Mouse (Mus musculus) lung, postnatal 0 days (tissue): ENCODE measurements around the gene Gstm3. TPM values are rescaled to one million over a fixed set of nuclear protein-coding genes. Genes with fewer than 3 reads are reported as not detected.
"Not testable (repeated sequence)": the region's sequence is repeated elsewhere in the genome, so short reads cannot be mapped to it uniquely, and the experiment has no call there.

Source experiments
- ATAC-seq: fragments of 200-750 bp; cut with Nextera tagmentation; 2 replicates; pipeline ENCODE4 v1.8.0; 2017; ENCODE audit warnings: moderate library complexity
- DNase-seq: peaks from one replicate; pipeline ENCODE4 v3.0.0-alpha.2; 2016; ENCODE audit warnings: low spot score
- H3K27ac ChIP-seq: fragments of 300-500 bp; sonication (generic); 2 replicates; pipeline ENCODE4 v1.5.1; 2014; ENCODE audit warnings: antibody characterized with exemption, mild to moderate bottlenecking, low read length, mixed read lengths
- H3K27me3 ChIP-seq: fragments of 300-500 bp; sonication (generic); replicated peaks from 2 replicates; pipeline ENCODE4 v1.6.1; 2014; ENCODE audit warnings: low read length, mixed read lengths; ENCODE audit not compliant: insufficient read depth
- H3K36me3 ChIP-seq: fragments of 300-500 bp; sonication (generic); 2 replicates; pipeline ENCODE4 v1.6.1; 2014; ENCODE audit warnings: low read length, mixed read lengths; ENCODE audit not compliant: insufficient read depth
- H3K4me1 ChIP-seq: fragments of 300-500 bp; sonication (generic); 2 replicates; pipeline ENCODE4 v1.6.1; 2014; ENCODE audit warnings: antibody characterized with exemption, low read depth, low read length, mixed read lengths; ENCODE audit not compliant: insufficient read depth
- H3K4me2 ChIP-seq: fragments of 300-500 bp; sonication (generic); replicated peaks from 2 replicates; pipeline ENCODE4 v1.6.1; 2014; ENCODE audit warnings: low read depth, mild to moderate bottlenecking, low read length, moderate library complexity, mixed read lengths
- H3K4me3 ChIP-seq: fragments of 300-500 bp; sonication (generic); 2 replicates; pipeline ENCODE4 v1.5.1; 2014; ENCODE audit warnings: low read depth, low read length
- H3K9ac ChIP-seq: fragments of 300-500 bp; sonication (generic); replicated peaks from 2 replicates; pipeline ENCODE4 v1.6.1; 2014; ENCODE audit warnings: low read depth, mild to moderate bottlenecking
- H3K9me3 ChIP-seq: fragments of 300-500 bp; sonication (generic); 2 replicates; pipeline ENCODE4 v1.6.1; 2016; ENCODE audit warnings: low read length, mixed read lengths
- CTCF ChIP-seq: IDR thresholded peaks from 2 replicates; pipeline ENCODE4 v1.5.1; 2016; ENCODE audit warnings: antibody characterized with exemption, mild to moderate bottlenecking
- EP300 ChIP-seq: IDR thresholded peaks from 2 replicates; pipeline ENCODE4 v1.6.1; 2016; ENCODE audit warnings: antibody characterized with exemption, mild to moderate bottlenecking, control low read depth
- WGBS: fragments of 180-500 bp; shearing (Covaris S2); extraction: QIAGEN DNeasy Blood & Tissue Kit; methylation state at CpG from one replicate; pipeline ENCODE4 v1.1.7; 2014; 5-methylcytosine and 5-hydroxymethylcytosine counted together
- polyA plus RNA-seq: library from polyadenylated mRNA; unstranded; fragments of >200 nt; fragmentation: Nextera tagmentation; extraction: Ambion mirVana; gene quantifications from 2 replicates; pipeline ENCODE4 v1.2.1, GENCODE M21; 2015

Gstm3 gene
- polyA plus RNA-seq, 1 experiment from 2014 or later: 0.27 TPM

DNA sequence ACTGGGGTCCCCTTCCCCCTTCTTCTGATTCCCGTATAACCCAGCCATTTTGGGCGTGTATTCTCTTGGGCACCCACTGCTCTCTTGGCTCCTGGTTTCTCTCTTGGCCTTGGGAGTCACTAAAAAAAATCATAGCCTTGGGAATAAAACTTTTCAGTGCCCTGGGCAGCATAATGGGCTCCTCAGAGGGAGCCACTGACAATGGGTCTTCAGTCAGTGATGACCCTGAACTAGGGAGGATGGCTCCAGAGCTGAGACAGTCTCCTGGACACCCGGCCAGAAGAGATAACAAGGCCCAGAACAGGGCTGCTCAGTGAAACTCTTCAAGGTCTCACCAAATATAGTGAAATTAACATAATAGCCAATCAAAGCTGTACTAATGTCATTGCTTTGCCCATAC is 29.5 kb upstream of the Gstm3 start:
- Histone ChIP-seq H3K27ac (no peak overlapping the region), H3K27me3 (no peaks in the 10 kb centered on the region), H3K9ac (no peak overlapping the region), H3K36me3 (no peaks in the 10 kb centered on the region), H3K4me3 (no peak overlapping the region), H3K4me2 (no peak overlapping the region), H3K9me3 (no peaks in the 10 kb centered on the region), H3K4me1 (no peaks in the 10 kb centered on the region)
- ATAC-seq: no peak
- TF ChIP-seq CTCF (no peak), EP300 (no peak)
- DNase-seq: no peak
- WGBS: 88% methylated on average over 3 of the region's 3 CpGs

DNA sequence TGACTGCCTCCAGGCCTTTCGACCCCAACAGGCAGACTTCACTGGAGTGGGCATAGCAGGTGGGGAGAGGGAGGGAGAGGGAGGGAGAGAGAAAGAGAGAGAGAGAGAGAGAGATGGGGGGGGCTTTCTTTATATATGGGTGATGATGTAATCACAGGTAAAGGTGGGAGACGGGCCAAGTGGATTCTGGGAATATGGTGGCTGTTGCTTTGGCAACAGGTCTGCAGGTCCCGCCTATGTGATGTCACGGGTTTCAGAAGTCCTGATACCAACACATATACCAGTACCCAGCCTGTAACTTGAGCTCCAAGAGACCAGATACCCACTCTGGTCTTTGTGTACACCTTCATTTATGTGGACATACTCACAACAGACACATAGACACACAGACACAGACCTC is 27.5 kb upstream of the Gstm3 start:
- Histone ChIP-seq H3K9me3 (no peaks in the 10 kb centered on the region), H3K4me1 (no peaks in the 10 kb centered on the region), H3K4me3 (no peak overlapping the region), H3K27ac (no peak overlapping the region), H3K4me2 (no peak overlapping the region), H3K27me3 (no peaks in the 10 kb centered on the region), H3K9ac (no peak overlapping the region), H3K36me3 (no peaks in the 10 kb centered on the region)
- no peak for TF ChIP-seq EP300
- no peak for TF ChIP-seq CTCF
- DNase-seq (no peak), ATAC-seq (no peak)
- 92% methylated on average over 4 of the region's 4 CpGs for WGBS

DNA sequence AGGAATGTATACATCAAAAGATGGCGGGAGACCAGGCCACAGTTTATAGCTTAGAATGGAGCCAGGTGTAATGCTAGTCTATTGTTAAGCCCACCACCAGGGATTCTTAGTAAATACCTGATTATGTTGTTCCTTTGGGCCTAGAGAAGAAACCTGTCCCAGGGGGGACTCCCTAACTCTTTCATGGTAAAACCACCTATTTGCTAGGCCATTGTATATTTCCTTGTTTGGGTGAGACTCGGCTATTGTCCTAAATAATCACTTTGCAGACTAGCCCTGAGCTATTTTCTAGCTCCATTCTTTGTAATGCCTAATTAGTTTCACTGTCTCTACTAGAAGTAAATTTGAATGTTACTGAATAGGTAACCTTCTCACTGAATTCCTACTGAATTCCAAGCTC is 26.9 kb upstream of the Gstm3 start:
- not testable (repeated sequence) for ATAC-seq, H3K27me3 ChIP-seq, H3K27ac ChIP-seq, H3K4me1 ChIP-seq, H3K4me2 ChIP-seq, H3K36me3 ChIP-seq, H3K9ac ChIP-seq, H3K9me3 ChIP-seq, DNase-seq, H3K4me3 ChIP-seq
- 73% methylated on average over 2 of the region's 2 CpGs for WGBS

DNA sequence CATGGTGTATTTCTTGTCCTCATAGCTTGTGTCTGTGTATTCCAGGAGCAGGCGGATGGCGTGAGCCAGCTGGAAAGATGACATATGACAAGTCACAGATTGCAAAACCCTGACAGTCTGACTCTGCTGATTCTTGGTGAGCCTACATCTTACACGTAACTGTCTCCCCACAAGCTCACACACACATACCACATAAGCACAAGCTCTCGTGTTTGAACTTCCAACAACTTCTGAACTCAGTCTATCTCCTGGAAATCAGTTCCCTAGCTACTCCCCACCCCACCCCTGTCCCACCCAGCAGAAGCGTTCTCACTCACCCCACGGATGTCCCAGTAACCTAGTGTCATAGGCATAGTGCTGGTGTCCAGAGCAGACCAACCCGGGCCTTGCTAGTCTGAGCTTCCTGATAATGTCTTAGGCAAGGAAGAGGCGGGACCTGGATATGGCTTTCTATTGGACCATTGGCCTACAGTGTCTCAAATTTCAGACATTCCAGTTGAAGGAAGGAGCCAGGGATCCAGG is 17.0 kb upstream of the Gstm3 start, which contains the start of gene Gstm2:
TSS of gene Gstm2 (minus strand) at position 413 of the 522 bp plus-strand sequence.
- peak within 1 kb of the TSS; percentile 10; the same call in 1 of the 2 replicates for H3K4me3 ChIP-seq
- no peak within 1 kb of the TSS for H3K9ac ChIP-seq
- ATAC-seq (peak; percentile 96), DNase-seq (peak; percentile 94)
- peak within 1 kb of the TSS; percentile 30 for H3K4me2 ChIP-seq
- H3K27ac ChIP-seq: peak within 1 kb of the TSS; percentile 80
- H3K27me3 ChIP-seq: no peaks in the 10 kb centered on the region
- 18% methylated on average over 8 of the region's 8 CpGs for WGBS
- no peaks in the 10 kb centered on the region for H3K4me1 ChIP-seq
- TF ChIP-seq EP300: no peak
- TF ChIP-seq CTCF: no peak
- H3K36me3 ChIP-seq: no peaks in the 10 kb centered on the region
- H3K9me3 ChIP-seq: no peaks in the 10 kb centered on the region

DNA sequence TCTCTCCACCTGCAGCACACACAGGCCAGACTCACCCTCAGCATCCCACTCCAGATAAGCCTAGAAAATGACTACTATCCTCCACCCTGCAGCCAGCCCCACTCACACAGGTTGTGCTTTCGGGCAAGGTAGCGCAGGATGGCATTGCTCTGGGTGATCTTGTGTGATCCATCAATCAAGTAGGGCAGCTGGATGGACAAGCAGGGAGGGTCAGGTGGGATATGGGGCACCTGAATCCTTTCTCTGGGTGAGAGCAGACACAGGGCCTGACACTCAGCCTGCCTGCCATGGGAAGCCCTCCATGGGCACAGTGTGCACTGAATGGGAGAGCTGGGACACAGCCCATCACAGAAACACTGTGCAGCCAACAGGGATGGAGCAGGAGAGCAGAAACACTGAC is 16.1 kb upstream of the Gstm3 start:
- Histone ChIP-seq H3K27ac (peak overlapping the region; percentile 80), H3K4me2 (0 out of 2 replicates have a peak overlapping the region, but pooled peaks have one; percentile 30)
- not testable (repeated sequence) for H3K36me3 ChIP-seq, H3K27me3 ChIP-seq, H3K9me3 ChIP-seq, ATAC-seq, H3K4me3 ChIP-seq, H3K4me1 ChIP-seq, H3K9ac ChIP-seq, DNase-seq
- WGBS: 95% methylated on average over 2 of the region's 2 CpGs

DNA sequence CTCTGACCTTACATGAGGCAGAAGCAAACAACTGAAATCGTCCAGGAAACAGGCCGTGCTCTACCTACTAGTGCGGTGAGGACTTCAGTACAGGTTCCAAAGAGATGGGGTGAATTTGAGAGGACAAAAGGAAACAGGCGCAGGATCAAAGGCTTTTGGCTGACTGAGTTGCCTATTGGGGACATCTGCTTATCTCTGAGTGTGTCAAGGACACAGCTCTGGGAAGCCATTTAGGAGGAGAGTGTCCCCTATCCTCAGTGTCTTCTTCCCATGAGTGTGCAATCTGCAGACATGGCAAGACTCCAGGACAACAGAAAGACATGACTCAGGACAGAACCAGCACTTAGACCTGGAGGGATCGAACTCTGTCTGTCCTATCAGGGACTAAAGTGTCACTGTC is 15.4 kb upstream of the Gstm3 start:
- Histone ChIP-seq H3K9ac (no peak overlapping the region), H3K4me3 (no peak overlapping the region), H3K9me3 (no peaks in the 10 kb centered on the region), H3K4me1 (no peaks in the 10 kb centered on the region), H3K27me3 (no peaks in the 10 kb centered on the region), H3K36me3 (no peaks in the 10 kb centered on the region), H3K27ac (no peak overlapping the region), H3K4me2 (no peak overlapping the region)
- WGBS: 62% methylated on average over 5 of the region's 5 CpGs
- TF ChIP-seq EP300 (no peak), CTCF (no peak)
- no peak for DNase-seq
- ATAC-seq: no peak

DNA sequence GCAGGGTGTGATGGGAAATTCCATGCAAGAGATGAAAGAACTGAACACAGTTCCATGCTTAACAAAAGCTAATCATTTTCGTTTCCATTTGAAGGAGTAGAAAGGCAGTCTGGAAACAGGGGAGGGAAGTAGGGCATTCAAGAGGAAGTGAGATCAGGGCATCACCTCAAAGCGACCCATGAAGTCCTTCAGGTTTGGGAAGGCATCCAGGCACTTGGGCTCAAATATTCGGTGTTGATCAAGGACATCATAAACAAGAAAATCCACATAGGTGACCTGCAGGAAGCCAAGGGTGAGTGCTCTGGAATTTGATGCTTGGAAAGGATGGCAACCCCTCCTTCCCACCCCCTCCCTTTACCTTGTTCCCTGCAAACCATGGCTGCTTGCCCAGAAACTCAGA is 14.7 kb upstream of the Gstm3 start:
- Histone ChIP-seq H3K4me2 (no peak overlapping the region), H3K4me3 (no peak overlapping the region), H3K36me3 (no peaks in the 10 kb centered on the region), H3K27ac (no peak overlapping the region), H3K27me3 (no peaks in the 10 kb centered on the region), H3K4me1 (no peaks in the 10 kb centered on the region), H3K9me3 (no peaks in the 10 kb centered on the region), H3K9ac (no peak overlapping the region)
- no peak for ATAC-seq
- 27% methylated on average over 3 of the region's 3 CpGs for WGBS
- TF ChIP-seq EP300 (no peak), CTCF (no peak)
- DNase-seq: no peak
